Mouse (Mus musculus): ENCODE measurements around the gene Pla1a. TPM values are rescaled to one million over a fixed set of nuclear protein-coding genes. Genes with fewer than 3 reads are reported as not detected.

The Pla1a gene
- polyA plus RNA-seq, 1 experiment from 2014 or later: 0.32 TPM

DNA sequence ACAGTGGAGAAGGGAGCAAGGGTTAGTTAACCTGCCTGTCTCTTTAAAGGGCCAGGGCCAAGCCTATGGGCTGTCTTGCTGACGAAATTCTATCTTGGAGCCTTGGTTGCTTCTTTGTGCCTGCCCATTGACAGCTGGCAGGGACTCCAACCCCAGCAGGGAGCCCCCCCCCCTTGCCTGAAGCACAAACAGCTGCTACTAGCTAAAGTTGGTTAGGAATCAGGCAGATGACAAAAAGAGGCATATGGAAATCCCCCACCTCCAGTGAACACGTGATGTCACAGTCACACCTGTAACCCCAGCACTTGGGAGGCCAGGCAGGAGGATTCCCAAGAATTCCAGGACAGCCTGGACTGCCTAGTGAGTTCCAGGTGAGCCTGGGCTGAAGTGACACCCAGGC lies 72.6 kb downstream of the Pla1a start:
- DNase-seq (ENCODE audit: low spot score): no peak
- no peak for ATAC-seq (ENCODE audit: low FRiP score)
- Histone ChIP-seq H3K9ac (no peak overlapping the region), H3K27me3 (ENCODE audit: control insufficient read depth, insufficient read depth, low read length) (no peaks in the 10 kb centered on the region), H3K9me3 (ENCODE audit: control insufficient read depth, low read length) (no peaks in the 10 kb centered on the region), H3K4me1 (replicated peaks; ENCODE audit: control insufficient read depth, insufficient read depth, low read length) (no peaks in the 10 kb centered on the region), H3K27ac (no peak overlapping the region), H3K4me3 (replicated peaks; ENCODE audit: low read length) (no peak overlapping the region), H3K36me3 (replicated peaks; ENCODE audit: control insufficient read depth, insufficient read depth) (0 out of 2 replicates have a peak, but pooled peaks cover 6% of the 10 kb centered on the region), H3K4me2 (replicated peaks) (no peak overlapping the region)
- WGBS: 28% methylated on average over 2 of the region's 2 CpGs

- Histone ChIP-seq H3K27me3 (ENCODE audit: control insufficient read depth, insufficient read depth, low read length) (no peaks in the 10 kb centered on the region), H3K27ac (no peak overlapping the region), H3K9ac (no peak overlapping the region), H3K4me1 (replicated peaks; ENCODE audit: control insufficient read depth, insufficient read depth, low read length) (no peaks in the 10 kb centered on the region), H3K36me3 (replicated peaks; ENCODE audit: control insufficient read depth, insufficient read depth) (0 out of 2 replicates have a peak, but pooled peaks cover 6% of the 10 kb centered on the region), H3K9me3 (ENCODE audit: control insufficient read depth, low read length) (no peaks in the 10 kb centered on the region), H3K4me2 (replicated peaks) (no peak overlapping the region), H3K4me3 (replicated peaks; ENCODE audit: low read length) (no peak overlapping the region)
- ATAC-seq (ENCODE audit: low FRiP score) (no peak), DNase-seq (ENCODE audit: low spot score) (no peak)
- WGBS: 86% methylated on average over 3 of the region's 3 CpGs
These were observed 73.1 kb downstream of the Pla1a start for GRCm38 (mm10) chr16:38359857-38360256.

GRCm38 (mm10) chr16:38359241-38359640 lies 73.7 kb downstream of the Pla1a start:
- WGBS: 92% methylated on average over 2 of the region's 2 CpGs
- no peaks in the 10 kb centered on the region for H3K27me3 ChIP-seq (ENCODE audit: control insufficient read depth, insufficient read depth, low read length)
- H3K27ac ChIP-seq: no peak overlapping the region
- ATAC-seq (ENCODE audit: low FRiP score): no peak
- H3K4me1 ChIP-seq (replicated peaks; ENCODE audit: control insufficient read depth, insufficient read depth, low read length): no peaks in the 10 kb centered on the region
- H3K4me3 ChIP-seq (replicated peaks; ENCODE audit: low read length): no peak overlapping the region
- H3K9me3 ChIP-seq (ENCODE audit: control insufficient read depth, low read length): no peaks in the 10 kb centered on the region
- 0 out of 2 replicates have a peak, but pooled peaks cover 10% of the 10 kb centered on the region for H3K36me3 ChIP-seq (replicated peaks; ENCODE audit: control insufficient read depth, insufficient read depth)
- no peak for DNase-seq (ENCODE audit: low spot score)
- H3K4me2 ChIP-seq (replicated peaks): no peak overlapping the region
- no peak overlapping the region for H3K9ac ChIP-seq

DNA sequence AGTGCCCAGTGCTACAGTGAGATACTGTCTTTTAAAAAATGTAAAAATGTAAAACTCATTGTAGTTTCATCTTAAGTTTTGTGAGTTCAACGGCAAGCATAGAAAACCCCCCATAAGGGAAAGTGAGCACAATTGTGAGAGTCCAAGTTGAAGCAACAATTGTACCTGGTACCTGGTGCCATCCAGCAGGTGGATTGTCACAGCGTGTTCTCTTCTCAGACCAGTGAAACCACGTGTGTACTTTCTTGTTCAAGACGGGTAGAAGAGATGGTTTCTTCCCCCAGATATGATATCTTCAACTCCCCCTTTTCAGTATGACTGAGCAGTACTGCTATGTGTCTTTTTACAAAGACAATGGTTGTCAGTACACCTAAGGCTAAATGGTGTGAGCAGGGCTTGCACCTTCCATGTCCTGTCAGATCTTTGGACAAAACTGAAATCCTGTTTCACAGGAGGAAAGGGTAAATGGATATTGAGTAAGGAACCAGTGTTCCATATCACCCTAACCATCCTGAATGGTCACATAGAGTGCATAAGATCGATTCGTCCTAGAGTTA lies 74.6 kb downstream of the Pla1a start:
- H3K4me2 ChIP-seq (replicated peaks): no peak overlapping the region
- no peaks in the 10 kb centered on the region for H3K27me3 ChIP-seq (ENCODE audit: control insufficient read depth, insufficient read depth, low read length)
- H3K9ac ChIP-seq: no peak overlapping the region
- H3K36me3 ChIP-seq (replicated peaks; ENCODE audit: control insufficient read depth, insufficient read depth): 0 out of 2 replicates have a peak, but pooled peaks cover 15% of the 10 kb centered on the region
- ATAC-seq (ENCODE audit: low FRiP score): no peak
- H3K27ac ChIP-seq: no peak overlapping the region
- no peaks in the 10 kb centered on the region for H3K4me1 ChIP-seq (replicated peaks; ENCODE audit: control insufficient read depth, insufficient read depth, low read length)
- WGBS: 88% methylated on average over 6 of the region's 6 CpGs
- H3K9me3 ChIP-seq (ENCODE audit: control insufficient read depth, low read length): no peaks in the 10 kb centered on the region
- no peak overlapping the region for H3K4me3 ChIP-seq (replicated peaks; ENCODE audit: low read length)
- DNase-seq (ENCODE audit: low spot score): no peak

GRCm38 (mm10) chr16:38354185-38354913 lies 78.6 kb downstream of the Pla1a start:
- Histone ChIP-seq H3K9ac (no peak overlapping the region), H3K4me2 (replicated peaks) (no peak overlapping the region), H3K4me1 (replicated peaks; ENCODE audit: control insufficient read depth, insufficient read depth, low read length) (no peaks in the 10 kb centered on the region), H3K36me3 (replicated peaks; ENCODE audit: control insufficient read depth, insufficient read depth) (peaks cover 43% of the 10 kb centered on the region), H3K9me3 (ENCODE audit: control insufficient read depth, low read length) (no peaks in the 10 kb centered on the region), H3K27ac (no peak overlapping the region), H3K4me3 (replicated peaks; ENCODE audit: low read length) (no peak overlapping the region), H3K27me3 (ENCODE audit: control insufficient read depth, insufficient read depth, low read length) (no peaks in the 10 kb centered on the region)
- no peak for ATAC-seq (ENCODE audit: low FRiP score)
- 93% methylated on average over 5 of the region's 5 CpGs for WGBS
- DNase-seq (ENCODE audit: low spot score): no peak

DNA sequence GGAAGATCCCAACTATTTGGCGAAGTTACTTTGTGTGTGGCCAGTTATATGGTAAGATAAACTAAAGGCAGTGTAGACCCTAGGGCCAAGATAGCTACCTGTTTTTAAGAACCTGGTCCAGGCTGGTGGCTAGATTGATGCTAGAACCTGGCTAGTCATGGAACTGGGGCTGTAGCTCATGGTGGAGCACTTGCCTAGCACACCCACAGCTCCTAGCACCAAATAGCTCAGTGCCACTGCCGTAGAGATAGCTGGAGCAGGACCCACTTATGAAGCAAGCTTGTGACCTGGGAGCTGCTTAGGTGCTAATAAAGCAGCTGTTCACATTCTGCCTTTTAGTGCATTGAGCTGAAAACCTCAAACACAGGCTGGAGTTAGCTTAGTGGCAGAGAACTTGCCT lies 79.3 kb downstream of the Pla1a start:
- ATAC-seq (ENCODE audit: low FRiP score) (no peak), DNase-seq (ENCODE audit: low spot score) (no peak)
- H3K36me3 ChIP-seq (replicated peaks; ENCODE audit: control insufficient read depth, insufficient read depth): peaks cover 46% of the 10 kb centered on the region
- no peak overlapping the region for H3K4me3 ChIP-seq (replicated peaks; ENCODE audit: low read length)
- H3K9ac ChIP-seq: no peak overlapping the region
- H3K9me3 ChIP-seq (ENCODE audit: control insufficient read depth, low read length): no peaks in the 10 kb centered on the region
- no peaks in the 10 kb centered on the region for H3K27me3 ChIP-seq (ENCODE audit: control insufficient read depth, insufficient read depth, low read length)
- no peak overlapping the region for H3K4me2 ChIP-seq (replicated peaks)
- WGBS: 92% methylated on average over 2 of the region's 2 CpGs
- H3K4me1 ChIP-seq (replicated peaks; ENCODE audit: control insufficient read depth, insufficient read depth, low read length): no peaks in the 10 kb centered on the region
- H3K27ac ChIP-seq: no peak overlapping the region

- H3K27me3 ChIP-seq (ENCODE audit: control insufficient read depth, insufficient read depth, low read length): no peaks in the 10 kb centered on the region
- H3K27ac ChIP-seq: no peak overlapping the region
- no peak overlapping the region for H3K9ac ChIP-seq
- no peak overlapping the region for H3K4me2 ChIP-seq (replicated peaks)
- no peak for DNase-seq (ENCODE audit: low spot score)
- peaks cover under 1% of the 10 kb centered on the region for H3K4me1 ChIP-seq (replicated peaks; ENCODE audit: control insufficient read depth, insufficient read depth, low read length)
- no peak for ATAC-seq (ENCODE audit: low FRiP score)
- no peak overlapping the region for H3K4me3 ChIP-seq (replicated peaks; ENCODE audit: low read length)
- H3K9me3 ChIP-seq (ENCODE audit: control insufficient read depth, low read length): no peaks in the 10 kb centered on the region
- H3K36me3 ChIP-seq (replicated peaks; ENCODE audit: control insufficient read depth, insufficient read depth): peaks cover 46% of the 10 kb centered on the region
These were observed 80.1 kb downstream of the Pla1a start for GRCm38 (mm10) chr16:38352851-38353250.

- Histone ChIP-seq H3K36me3 (replicated peaks; ENCODE audit: control insufficient read depth, insufficient read depth) (peaks cover 46% of the 10 kb centered on the region), H3K9ac (no peak overlapping the region), H3K9me3 (ENCODE audit: control insufficient read depth, low read length) (no peaks in the 10 kb centered on the region), H3K4me3 (replicated peaks; ENCODE audit: low read length) (no peak overlapping the region), H3K27ac (no peak overlapping the region), H3K27me3 (ENCODE audit: control insufficient read depth, insufficient read depth, low read length) (no peaks in the 10 kb centered on the region), H3K4me2 (replicated peaks) (no peak overlapping the region), H3K4me1 (replicated peaks; ENCODE audit: control insufficient read depth, insufficient read depth, low read length) (peaks cover 5% of the 10 kb centered on the region)
- WGBS: 83% methylated on average over 7 of the region's 7 CpGs
- ATAC-seq (ENCODE audit: low FRiP score) (no peak), DNase-seq (ENCODE audit: low spot score) (no peak)
These were observed 80.9 kb downstream of the Pla1a start for GRCm38 (mm10) chr16:38352031-38352430.

DNA sequence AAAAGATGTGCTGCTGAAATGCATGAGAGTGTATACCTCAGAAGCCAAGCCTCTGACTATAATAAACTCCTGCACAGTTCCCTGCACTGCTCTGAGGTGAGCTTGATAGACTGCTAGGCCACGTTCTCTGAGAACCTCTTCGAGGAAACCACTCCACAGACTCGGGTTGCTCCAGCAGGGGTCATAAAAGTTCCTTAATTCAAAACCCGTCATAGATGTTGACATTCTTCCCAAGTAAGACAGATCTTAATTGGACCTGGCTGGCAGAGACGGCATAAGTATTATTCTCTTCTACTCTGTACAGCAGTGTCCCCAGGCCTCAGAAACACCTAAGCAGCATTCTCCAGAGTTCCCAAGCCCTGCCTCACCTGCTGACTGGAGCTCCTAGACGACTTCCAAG lies 82.0 kb downstream of the Pla1a start:
- WGBS: 90% methylated on average over 6 of the region's 6 CpGs
- H3K36me3 ChIP-seq (replicated peaks; ENCODE audit: control insufficient read depth, insufficient read depth): peaks cover 40% of the 10 kb centered on the region
- no peaks in the 10 kb centered on the region for H3K27me3 ChIP-seq (ENCODE audit: control insufficient read depth, insufficient read depth, low read length)
- no peaks in the 10 kb centered on the region for H3K9me3 ChIP-seq (ENCODE audit: control insufficient read depth, low read length)
- no peak overlapping the region for H3K4me3 ChIP-seq (replicated peaks; ENCODE audit: low read length)
- no peak overlapping the region for H3K9ac ChIP-seq
- H3K4me1 ChIP-seq (replicated peaks; ENCODE audit: control insufficient read depth, insufficient read depth, low read length): peaks cover 5% of the 10 kb centered on the region
- DNase-seq (ENCODE audit: low spot score): no peak
- H3K27ac ChIP-seq: no peak overlapping the region
- no peak for ATAC-seq (ENCODE audit: low FRiP score)
- no peak overlapping the region for H3K4me2 ChIP-seq (replicated peaks)

Measured in hindbrain, embryonic 14.5 days (tissue).